Mouse (Mus musculus) cerebellum, adult 11 months (tissue): Measurements from ENCODE around the gene Numb.
A peak's percentile ranks its signal among the peaks of the same experiment; 100 is the strongest.

Source experiments
- DNase-seq: peaks from one replicate; pipeline ENCODE4 v3.0.0; 2022

Gene Numb

GRCm38 (mm10) chr12:83848595-83849231 lies 73.0 kb downstream of the Numb start:
- no peak for DNase-seq

GRCm38 (mm10) chr12:83847877-83848276 lies 73.9 kb downstream of the Numb start:
- no peak for DNase-seq

GRCm38 (mm10) chr12:83842678-83843440 lies 78.9 kb downstream of the Numb start:
- DNase-seq, result no peak

- no peak for DNase-seq
Observed at GRCm38 (mm10) chr12:83841409-83842190, 80.1 kb downstream of the Numb start.

GRCm38 (mm10) chr12:83833979-83834378 lies 87.8 kb downstream of the Numb start:
- no peak for DNase-seq

GRCm38 (mm10) chr12:83830424-83830823 lies 91.3 kb downstream of the Numb start:
- no peak for DNase-seq

- DNase-seq, result no peak
Observed at GRCm38 (mm10) chr12:83816616-83817015, 105.1 kb downstream of the Numb start.

- no peak for DNase-seq
Observed at GRCm38 (mm10) chr12:83811901-83812300, 109.8 kb downstream of the Numb start.

- DNase-seq, result no peak
Observed at GRCm38 (mm10) chr12:83803641-83804040, 118.1 kb downstream of the Numb start.

GRCm38 (mm10) chr12:83800943-83801342 lies 120.8 kb downstream of the Numb start:
- DNase-seq, result peak; percentile 26

- no peak for DNase-seq
Observed at GRCm38 (mm10) chr12:83798313-83798712, 123.4 kb downstream of the Numb start.

GRCm38 (mm10) chr12:83795586-83795985 lies 126.1 kb downstream of the Numb start:
- DNase-seq, result no peak

- DNase-seq, result no peak
Observed at GRCm38 (mm10) chr12:83795051-83795450, 126.7 kb downstream of the Numb start.

- DNase-seq, result no peak
Observed at GRCm38 (mm10) chr12:83792706-83793410, 128.9 kb downstream of the Numb start.

- DNase-seq, result peak; percentile 36
Observed at GRCm38 (mm10) chr12:83791737-83792136, 130.0 kb downstream of the Numb start.

GRCm38 (mm10) chr12:83790749-83791148 lies 131.0 kb downstream of the Numb start:
- no peak for DNase-seq

GRCm38 (mm10) chr12:83789781-83790140 lies 132.0 kb downstream of the Numb start:
- DNase-seq, result no peak

- DNase-seq, result no peak
Observed at GRCm38 (mm10) chr12:83789051-83789780, 132.5 kb downstream of the Numb start.

GRCm38 (mm10) chr12:83785305-83785704 lies 136.4 kb downstream of the Numb start:
- DNase-seq, result no peak

- DNase-seq, result no peak
Observed at GRCm38 (mm10) chr12:83782669-83783068, 139.1 kb downstream of the Numb start.

GRCm38 (mm10) chr12:83781640-83782278 lies 140.0 kb downstream of the Numb start:
- peak; percentile 13 for DNase-seq

GRCm38 (mm10) chr12:83781204-83781603 lies 140.5 kb downstream of the Numb start:
- no peak for DNase-seq
